Mouse (Mus musculus) CH12.LX (cell line): ENCODE measurements around the gene Ddx47. TPM values are rescaled to one million over a fixed set of nuclear protein-coding genes. Genes with fewer than 3 reads are reported as not detected.

ENCODE experiments used
- DNase-seq: peaks from one replicate; pipeline ENCODE4 v3.0.0-alpha.2; 2013; ENCODE audit errors: extremely low read depth
- H3K27ac ChIP-seq: 2 replicates; pipeline ENCODE4 v1.5.1; 2012; ENCODE audit warnings: low read depth, mild to moderate bottlenecking, control low read depth, moderate library complexity; ENCODE audit not compliant: insufficient read depth
- H3K27me3 ChIP-seq: replicated peaks from 2 replicates; pipeline ENCODE3; 2012; ENCODE audit warnings: inconsistent platforms
- H3K36me3 ChIP-seq, 2 experiments: replicated peaks in 1 of 2; 2 replicates each; pipeline versions ENCODE3 to v1.6.1; 2012; ENCODE audit warnings: inconsistent platforms in 1 of 2, low read length in 1 of 2, mild to moderate bottlenecking in 1 of 2, mixed read lengths in 1 of 2, moderate library complexity in 1 of 2; ENCODE audit not compliant: control insufficient read depth in 1 of 2, insufficient read depth in 1 of 2
- H3K4me1 ChIP-seq, 2 experiments: 2 replicates each; pipeline ENCODE4 v1.6.1; 2012; ENCODE audit warnings: inconsistent platforms in 1 of 2, moderate library complexity in 1 of 2; ENCODE audit not compliant: insufficient read depth in 2 of 2, control insufficient read depth in 1 of 2
- H3K4me2 ChIP-seq: 2 replicates; pipeline ENCODE4 v1.6.1; 2012; ENCODE audit warnings: low read depth, mild to moderate bottlenecking, control low read depth; ENCODE audit not compliant: poor library complexity, insufficient read depth, severe bottlenecking
- H3K4me3 ChIP-seq, 3 experiments: fragments of 150-350 bp in 1 of 3; sonication (generic) in 1 of 3; replicated peaks in 1 of 3; 2 replicates each; pipeline versions ENCODE3 to v1.5.1; 2011 to 2012; ENCODE audit warnings: low read depth in 2 of 3, low read length in 2 of 3, mild to moderate bottlenecking in 2 of 3, moderate library complexity in 2 of 3, control low read depth in 1 of 3, improper control_type of control experiment in 1 of 3, inconsistent platforms in 1 of 3, mixed read lengths in 1 of 3; ENCODE audit not compliant: poor library complexity in 1 of 3
- H3K79me2 ChIP-seq: replicated peaks from 2 replicates; pipeline ENCODE4 v1.6.1; 2012; ENCODE audit warnings: mild to moderate bottlenecking, moderate library complexity; ENCODE audit not compliant: control insufficient read depth, poor library complexity, insufficient read depth, severe bottlenecking; ENCODE audit errors: extremely low read depth
- H3K9ac ChIP-seq: 2 replicates; pipeline ENCODE4 v1.6.1; 2012; ENCODE audit warnings: low read depth, mild to moderate bottlenecking, control low read depth, moderate library complexity; ENCODE audit not compliant: insufficient read depth
- H3K9me3 ChIP-seq: replicated peaks from 2 replicates; pipeline ENCODE3; 2012; ENCODE audit warnings: low read length, inconsistent platforms, mixed read lengths
- CHD2 ChIP-seq: IDR thresholded peaks from 2 replicates; pipeline ENCODE4 v1.6.1; 2011; ENCODE audit warnings: low read length, improper control_type of control experiment
- CTCF ChIP-seq, 2 experiments: IDR thresholded peaks in 1 of 2; conservative IDR thresholded peaks in 1 of 2; 2 replicates each; pipeline ENCODE4 v1.5.1; 2011 to 2012; ENCODE audit warnings: low read depth in 2 of 2, low read length in 2 of 2, improper control_type of control experiment in 1 of 2, inconsistent platforms in 1 of 2, mild to moderate bottlenecking in 1 of 2, moderate library complexity in 1 of 2
- HCFC1 ChIP-seq: IDR thresholded peaks from 2 replicates; pipeline ENCODE4 v1.6.1; 2012; ENCODE audit warnings: low read depth, mild to moderate bottlenecking, inconsistent platforms, low read length, improper control_type of control experiment
- IRF4 ChIP-seq: IDR thresholded peaks from 2 replicates; pipeline ENCODE4 v1.6.1; 2014; ENCODE audit warnings: low read depth, mild to moderate bottlenecking, inconsistent platforms, low read length, improper control_type of control experiment
- MAX ChIP-seq: IDR thresholded peaks from 2 replicates; pipeline ENCODE4 v1.6.1; 2011; ENCODE audit warnings: low read length, improper control_type of control experiment
- MXI1 ChIP-seq: IDR thresholded peaks from 2 replicates; pipeline ENCODE4 v1.6.1; 2011; ENCODE audit warnings: mild to moderate bottlenecking, low read depth, low read length, improper control_type of control experiment
- MYC ChIP-seq: IDR thresholded peaks from 2 replicates; pipeline ENCODE4 v1.6.1; 2011; ENCODE audit warnings: low read depth, mild to moderate bottlenecking, improper control_type of control experiment, low read length
- POLR2A ChIP-seq: IDR thresholded peaks from 2 replicates; pipeline ENCODE4 v1.6.1; 2011; ENCODE audit warnings: low read depth, mild to moderate bottlenecking, improper control_type of control experiment, low read length
- POLR2AphosphoS2 ChIP-seq: IDR thresholded peaks from 2 replicates; pipeline ENCODE4 v1.6.1; 2011; ENCODE audit warnings: low read depth, low read length, improper control_type of control experiment
- RAD21 ChIP-seq: IDR thresholded peaks from 2 replicates; pipeline ENCODE4 v1.6.1; 2011; ENCODE audit warnings: low read depth, mild to moderate bottlenecking, low read length, improper control_type of control experiment, moderate library complexity
- RCOR1 ChIP-seq: conservative IDR thresholded peaks from 2 replicates; pipeline ENCODE4 v1.6.1; 2012; ENCODE audit warnings: low read depth, mild to moderate bottlenecking, inconsistent platforms, low read length, improper control_type of control experiment
- TBP ChIP-seq: conservative IDR thresholded peaks from 2 replicates; pipeline ENCODE4 v1.6.1; 2011; ENCODE audit warnings: low read depth, low read length, improper control_type of control experiment
- USF1 ChIP-seq: IDR thresholded peaks from 2 replicates; pipeline ENCODE4 v1.6.1; 2014; ENCODE audit warnings: low read depth, mild to moderate bottlenecking, inconsistent platforms, low read length, improper control_type of control experiment
- dilution Hi-C: fragments of 300-500 bp; cut with MboI; formaldehyde crosslinking; loops from 2 replicates; pipeline ENCODE4 v1.14.3; 2020; ENCODE audit warnings: low sequenced_read_pairs; ENCODE audit not compliant: extremely low pct_unique_long_range_greater_than_20kb, extremely low pct_ligation_motif_present
- in situ Hi-C: fragments of 300-500 bp; cut with MboI; formaldehyde crosslinking; loops from 3 replicates; pipeline ENCODE4 v1.14.3; 2019; ENCODE audit warnings: low sequenced_read_pairs, low pct_ligation_motif_present, low pct_unique_long_range_greater_than_20kb, mixed read lengths
- polyA plus RNA-seq: library from polyadenylated mRNA; unstranded; fragments of >175 nt; gene quantifications from 2 replicates; pipeline ENCODE4 v1.2.1, GENCODE M21; 2012; ENCODE audit warnings: low read depth; ENCODE audit not compliant: insufficient read length
- total RNA-seq, 2 experiments: library from RNA; depleted of rRNA; stranded (reverse); fragments of 300-350 nt in 1 of 2; fragments of >200 nt in 1 of 2; gene quantifications; 2 replicates each; pipeline ENCODE4 v1.2.3; 2012 to 2014

Ddx47 gene
- total and polyA plus RNA-seq, 3 experiments = 61.4 to 110 (median 82.6) TPM

DNA sequence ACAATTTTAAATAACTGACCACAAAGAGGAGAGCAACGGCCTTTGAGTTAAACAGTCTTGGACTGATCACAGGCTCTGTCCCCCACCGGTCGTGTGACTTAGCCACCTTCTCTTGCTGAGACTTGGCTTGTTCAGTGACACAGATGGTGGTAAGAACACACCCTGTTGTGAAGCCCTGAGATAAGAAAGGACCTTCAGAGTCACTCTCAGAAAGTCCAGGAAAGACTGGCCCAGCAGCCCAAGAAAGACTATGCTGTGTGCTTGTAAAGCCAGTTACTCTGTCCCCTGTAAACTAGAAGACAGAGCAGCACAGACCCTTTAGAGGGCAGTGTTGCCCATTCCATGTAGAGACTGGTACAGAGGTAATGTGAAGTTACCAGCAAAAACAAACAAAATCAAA lies 26.7 kb upstream of the Ddx47 start:
- Histone ChIP-seq H3K9me3 (no peaks in the 10 kb centered on the region), H3K27ac (no peak overlapping the region), H3K4me1 (peaks cover 5 to 39% of the 10 kb centered on the region in 2 experiments; a peak in 3 of 4 replicates), H3K4me2 (no peak overlapping the region), H3K4me3 (no peak overlapping the region), H3K9ac (no peak overlapping the region), H3K79me2 (no peaks in the 10 kb centered on the region), H3K27me3 (peaks cover 11% of the 10 kb centered on the region), H3K36me3 (no peaks in the 10 kb centered on the region)
- TF ChIP-seq MYC (no peak), MXI1 (no peak), CTCF (conservative IDR thresholded peaks at IDR 0.05 in 1 of 2, IDR thresholded peaks at IDR 0.05 in 1 of 2; ENCODE audit: low read depth in 2 of 2, low read length in 2 of 2) (peak in 1 of 2 experiments; percentile 62; a peak in 2 of 4 replicates), RAD21 (peak; percentile 53)
- DNase-seq = no peak
- in situ Hi-C loops = loop anchor here (25.0 kb wide), 1 partner anchor 347 kb away; the partner anchor contains the start of genes Borcs5 and Mansc1
- dilution Hi-C loops = no loop called here

DNA sequence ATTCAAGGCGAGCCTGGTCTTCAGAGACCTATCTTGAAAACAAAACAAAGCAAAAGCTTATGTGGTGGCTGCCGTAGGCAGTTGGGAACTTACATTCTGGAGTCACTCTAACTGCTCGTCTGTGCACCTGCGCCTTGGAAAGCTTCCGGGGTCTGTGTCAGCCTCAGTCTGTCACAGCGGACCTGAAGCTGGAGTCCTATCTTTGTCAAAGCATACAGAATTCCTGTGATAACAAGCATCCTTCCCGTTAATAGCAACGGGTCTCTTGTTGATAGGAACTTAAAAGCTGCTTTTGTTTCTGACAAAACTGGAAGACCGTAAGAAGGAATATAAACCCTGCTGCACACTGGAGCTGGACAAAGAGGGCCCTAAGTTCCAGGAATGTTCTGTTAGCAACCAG lies 23.0 kb upstream of the Ddx47 start:
- no peak for DNase-seq
- dilution Hi-C loops = no loop called here

DNA sequence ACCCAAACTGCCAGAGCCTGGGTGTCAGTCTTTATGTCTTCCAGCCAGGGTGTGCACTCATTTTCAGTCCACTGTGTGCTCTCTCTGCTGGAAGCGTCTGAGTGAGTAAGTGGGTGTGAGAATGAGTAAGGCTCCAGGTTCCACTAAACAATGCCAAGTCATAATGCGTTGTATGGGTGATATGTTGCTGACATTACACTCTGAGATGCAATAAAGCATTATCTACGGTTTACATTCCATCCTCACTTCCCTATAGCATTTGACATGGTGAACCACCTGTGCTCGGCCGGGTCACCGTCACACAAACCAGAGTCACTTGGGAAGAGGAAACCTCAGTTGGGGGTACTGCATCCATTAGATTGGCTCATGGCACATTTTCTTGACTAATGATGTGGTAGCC lies 20.7 kb upstream of the Ddx47 start:
- H3K4me2 ChIP-seq = no peak overlapping the region
- H3K27ac ChIP-seq = no peak overlapping the region
- H3K36me3 ChIP-seq = no peaks in the 10 kb centered on the region
- H3K4me3 ChIP-seq = no peak overlapping the region
- in situ Hi-C loops (loop anchor here (25.0 kb wide), 1 partner anchor 353 kb away; the partner anchor contains the start of genes Borcs5 and Mansc1), dilution Hi-C loops (no loop called here)
- H3K9ac ChIP-seq = no peak overlapping the region
- H3K4me1 ChIP-seq = peaks cover 0 to 6% of the 10 kb centered on the region in 2 experiments; a peak in 1 of 4 replicates
- DNase-seq = no peak
- no peak for TF ChIP-seq RAD21
- no peaks in the 10 kb centered on the region for H3K9me3 ChIP-seq
- no peaks in the 10 kb centered on the region for H3K79me2 ChIP-seq
- H3K27me3 ChIP-seq = no peaks in the 10 kb centered on the region

More for the DNA sequence above, 23.0 kb upstream of the Ddx47 start:
- Histone ChIP-seq H3K36me3 (no peaks in the 10 kb centered on the region), H3K27me3 (peaks cover 5% of the 10 kb centered on the region), H3K27ac (no peak overlapping the region), H3K79me2 (no peaks in the 10 kb centered on the region), H3K4me1 (peaks cover 0 to 9% of the 10 kb centered on the region in 2 experiments; a peak in 3 of 4 replicates), H3K9me3 (no peaks in the 10 kb centered on the region), H3K4me3 (no peak overlapping the region), H3K9ac (no peak overlapping the region), H3K4me2 (no peak overlapping the region)
- TF ChIP-seq POLR2AphosphoS2 = no peak
- TF ChIP-seq POLR2A = no peak
- no peak for TF ChIP-seq IRF4
- TF ChIP-seq CHD2 = no peak
- no peak for TF ChIP-seq TBP
- no peak for TF ChIP-seq MAX
- TF ChIP-seq USF1 = no peak
- no peak for TF ChIP-seq MXI1
- TF ChIP-seq HCFC1 = no peak
- no peak for TF ChIP-seq RCOR1
- no peak for TF ChIP-seq RAD21
- in situ Hi-C loops = loop anchor here (25.0 kb wide), 1 partner anchor 351 kb away; the partner anchor contains the start of genes Borcs5 and Mansc1
